Mouse (Mus musculus) stomach, postnatal 0 days (tissue): Measurements from ENCODE around the gene Gpr68.

Source experiments
- CTCF ChIP-seq: IDR thresholded peaks from 2 replicates; pipeline ENCODE4 v1.5.1; 2016; ENCODE audit warnings: antibody characterized with exemption, low read depth, mild to moderate bottlenecking, moderate library complexity
- EP300 ChIP-seq: optimal IDR thresholded peaks from 2 replicates; pipeline ENCODE3; 2016; ENCODE audit warnings: antibody characterized with exemption

GRCm38 (mm10) chr12:100909765-100910164 is 1.8 kb upstream of the Gpr68 start:
- TF ChIP-seq CTCF (no peak), EP300 (no peak)
